Mouse (Mus musculus) liver, embryonic 14.5 days (tissue): ENCODE measurements around the gene Sgms2. TPM values are rescaled to one million over a fixed set of nuclear protein-coding genes. Genes with fewer than 3 reads are reported as not detected.

Source experiments
- ATAC-seq: fragments of 200-750 bp; cut with Nextera tagmentation; 2 replicates; pipeline ENCODE4 v1.8.0; 2017; ENCODE audit warnings: moderate number of reproducible peaks, mild to moderate bottlenecking, moderate library complexity; ENCODE audit not compliant: insufficient read depth
- DNase-seq, 3 experiments: peaks; one replicate each; pipeline ENCODE4 v3.0.0-alpha.2; 2012 to 2013; ENCODE audit warnings: low read depth in 3 of 3, low spot score in 3 of 3
- H3K27ac ChIP-seq: fragments of 300-500 bp; sonication (generic); 2 replicates; pipeline ENCODE4 v1.5.1; 2014; ENCODE audit warnings: moderate library complexity, mild to moderate bottlenecking, control low read depth, inconsistent platforms
- H3K27me3 ChIP-seq: fragments of 300-500 bp; sonication (generic); 2 replicates; pipeline ENCODE4 v1.6.1; 2014; ENCODE audit warnings: mild to moderate bottlenecking, low read length, moderate library complexity; ENCODE audit not compliant: control insufficient read depth, insufficient read depth
- H3K36me3 ChIP-seq: fragments of 300-500 bp; sonication (generic); replicated peaks from 2 replicates; pipeline ENCODE4 v1.6.1; 2014; ENCODE audit warnings: low read depth; ENCODE audit not compliant: control insufficient read depth, insufficient read depth
- H3K4me1 ChIP-seq, 2 experiments: fragments of 200-500 bp in 1 of 2; fragments of 300-500 bp in 1 of 2; sonication (generic) in 1 of 2; replicated peaks; 2 replicates each; pipeline ENCODE4 v1.6.1; 2012 to 2014; ENCODE audit warnings: antibody characterized with exemption in 1 of 2, inconsistent platforms in 1 of 2, low read length in 1 of 2; ENCODE audit not compliant: control insufficient read depth in 2 of 2, insufficient read depth in 2 of 2
- H3K4me2 ChIP-seq: fragments of 300-500 bp; sonication (generic); 2 replicates; pipeline ENCODE4 v1.6.1; 2014; ENCODE audit warnings: low read depth, mild to moderate bottlenecking, control low read depth, moderate library complexity
- H3K4me3 ChIP-seq, 2 experiments: fragments of 200-500 bp in 1 of 2; fragments of 300-500 bp in 1 of 2; sonication (generic) in 1 of 2; 2 replicates each; pipeline ENCODE4 v1.5.1; 2012 to 2014; ENCODE audit warnings: low read depth in 2 of 2, low read length in 2 of 2, mild to moderate bottlenecking in 2 of 2, control low read depth in 1 of 2, inconsistent platforms in 1 of 2, moderate library complexity in 1 of 2; ENCODE audit not compliant: insufficient read depth in 1 of 2
- H3K9ac ChIP-seq: fragments of 300-500 bp; sonication (generic); replicated peaks from 2 replicates; pipeline ENCODE4 v1.6.1; 2014; ENCODE audit warnings: mild to moderate bottlenecking, control low read depth, moderate library complexity
- H3K9me3 ChIP-seq: fragments of 300-500 bp; sonication (generic); 2 replicates; pipeline ENCODE4 v1.6.1; 2016; ENCODE audit warnings: low read length, mixed read lengths; ENCODE audit not compliant: control insufficient read depth
- CTCF ChIP-seq: IDR thresholded peaks from 2 replicates; pipeline ENCODE4 v1.5.1; 2016; ENCODE audit warnings: antibody characterized with exemption, low read depth, control low read depth
- EP300 ChIP-seq: IDR thresholded peaks from 2 replicates; pipeline ENCODE4 v1.6.1; 2016; ENCODE audit warnings: antibody characterized with exemption, low read depth
- WGBS: fragments of 180-500 bp; shearing (Covaris S2); extraction: QIAGEN DNeasy Blood & Tissue Kit; methylation state at CpG from one replicate; pipeline ENCODE4 v1.1.7; 2014; ENCODE audit not compliant: insufficient replicate concordance; 5-methylcytosine and 5-hydroxymethylcytosine counted together
- polyA plus RNA-seq, 2 experiments: library from polyadenylated mRNA; depleted of rRNA in 1 of 2; stranded (reverse) in 1 of 2; unstranded in 1 of 2; fragments of >200 nt; fragmentation: Nextera tagmentation in 1 of 2; extraction: Ambion mirVana in 1 of 2; gene quantifications; 2 replicates each; pipeline versions ENCODE4 v1.2.1 to v1.2.3; 2012 to 2014

Sgms2 gene
- polyA plus RNA-seq, 2 experiments: 1.6 to 3.6 TPM

GRCm38 (mm10) chr3:131357643-131358042, 133.6 kb downstream of the Sgms2 start:
- 35% methylated on average over 3 of the region's 3 CpGs for WGBS
- Histone ChIP-seq H3K4me2 (no peak overlapping the region), H3K4me3 (no peak overlapping the region), H3K9ac (no peak overlapping the region), H3K27me3 (no peaks in the 10 kb centered on the region), H3K27ac (no peak overlapping the region), H3K4me1 (peaks cover 0 to 3% of the 10 kb centered on the region in 2 experiments; a peak in 1 of 4 replicates), H3K9me3 (no peaks in the 10 kb centered on the region), H3K36me3 (no peaks in the 10 kb centered on the region)
- ATAC-seq (no peak), DNase-seq (no peak)
- TF ChIP-seq CTCF (no peak), EP300 (no peak)

- ATAC-seq: no peak
- WGBS: 42% methylated on average over 5 of the region's 5 CpGs
- TF ChIP-seq CTCF: no peak
Observed at GRCm38 (mm10) chr3:131356026-131356425, 135.2 kb downstream of the Sgms2 start.

GRCm38 (mm10) chr3:131350539-131350938, 140.7 kb downstream of the Sgms2 start:
- H3K27me3 ChIP-seq: no peaks in the 10 kb centered on the region
- no peak overlapping the region for H3K4me3 ChIP-seq
- no peaks in the 10 kb centered on the region for H3K4me1 ChIP-seq
- H3K9ac ChIP-seq: no peak overlapping the region
- no peaks in the 10 kb centered on the region for H3K9me3 ChIP-seq
- H3K27ac ChIP-seq: no peak overlapping the region
- WGBS: 51% methylated on average over 7 of the region's 7 CpGs
- no peaks in the 10 kb centered on the region for H3K36me3 ChIP-seq
- DNase-seq (no peak), ATAC-seq (no peak)
- no peak for TF ChIP-seq EP300
- no peak for TF ChIP-seq CTCF
- no peak overlapping the region for H3K4me2 ChIP-seq

More at GRCm38 (mm10) chr3:131356026-131356425, 135.2 kb downstream of the Sgms2 start:
- H3K36me3 ChIP-seq: no peaks in the 10 kb centered on the region
- H3K9ac ChIP-seq: no peak overlapping the region
- H3K4me3 ChIP-seq: no peak overlapping the region
- no peak overlapping the region for H3K4me2 ChIP-seq
- no peak overlapping the region for H3K27ac ChIP-seq
- no peaks in the 10 kb centered on the region for H3K9me3 ChIP-seq
- no peak for DNase-seq
- H3K27me3 ChIP-seq: no peaks in the 10 kb centered on the region
- peaks cover 0 to 3% of the 10 kb centered on the region in 2 experiments; a peak in 1 of 4 replicates for H3K4me1 ChIP-seq

- no peak overlapping the region for H3K4me3 ChIP-seq
- no peaks in the 10 kb centered on the region for H3K4me1 ChIP-seq
- no peak overlapping the region for H3K27ac ChIP-seq
- TF ChIP-seq EP300 (no peak), CTCF (no peak)
- no peaks in the 10 kb centered on the region for H3K27me3 ChIP-seq
- no peak overlapping the region for H3K9ac ChIP-seq
- WGBS: 68% methylated on average over 6 of the region's 6 CpGs
- DNase-seq (no peak), ATAC-seq (no peak)
- no peaks in the 10 kb centered on the region for H3K9me3 ChIP-seq
- H3K36me3 ChIP-seq: no peaks in the 10 kb centered on the region
- H3K4me2 ChIP-seq: no peak overlapping the region
Observed at GRCm38 (mm10) chr3:131349013-131349412, 142.2 kb downstream of the Sgms2 start.

GRCm38 (mm10) chr3:131348579-131348950, 142.6 kb downstream of the Sgms2 start:
- no peak overlapping the region for H3K4me3 ChIP-seq
- WGBS: 63% methylated on average over 3 of the region's 3 CpGs
- no peaks in the 10 kb centered on the region for H3K4me1 ChIP-seq
- no peak overlapping the region for H3K9ac ChIP-seq
- H3K36me3 ChIP-seq: no peaks in the 10 kb centered on the region
- ATAC-seq (no peak), DNase-seq (no peak)
- H3K4me2 ChIP-seq: no peak overlapping the region
- H3K27ac ChIP-seq: no peak overlapping the region
- TF ChIP-seq EP300 (no peak), CTCF (no peak)
- H3K9me3 ChIP-seq: no peaks in the 10 kb centered on the region
- H3K27me3 ChIP-seq: no peaks in the 10 kb centered on the region
